Mouse (Mus musculus): ENCODE results near the gene Otulin. TPM values are rescaled to one million over a fixed set of nuclear protein-coding genes. Genes with fewer than 3 reads are reported as not detected.

The Otulin gene
- 53.1 and 69.6 TPM in 2 replicates for polyA plus RNA-seq (2012; rRNA removed)

DNA sequence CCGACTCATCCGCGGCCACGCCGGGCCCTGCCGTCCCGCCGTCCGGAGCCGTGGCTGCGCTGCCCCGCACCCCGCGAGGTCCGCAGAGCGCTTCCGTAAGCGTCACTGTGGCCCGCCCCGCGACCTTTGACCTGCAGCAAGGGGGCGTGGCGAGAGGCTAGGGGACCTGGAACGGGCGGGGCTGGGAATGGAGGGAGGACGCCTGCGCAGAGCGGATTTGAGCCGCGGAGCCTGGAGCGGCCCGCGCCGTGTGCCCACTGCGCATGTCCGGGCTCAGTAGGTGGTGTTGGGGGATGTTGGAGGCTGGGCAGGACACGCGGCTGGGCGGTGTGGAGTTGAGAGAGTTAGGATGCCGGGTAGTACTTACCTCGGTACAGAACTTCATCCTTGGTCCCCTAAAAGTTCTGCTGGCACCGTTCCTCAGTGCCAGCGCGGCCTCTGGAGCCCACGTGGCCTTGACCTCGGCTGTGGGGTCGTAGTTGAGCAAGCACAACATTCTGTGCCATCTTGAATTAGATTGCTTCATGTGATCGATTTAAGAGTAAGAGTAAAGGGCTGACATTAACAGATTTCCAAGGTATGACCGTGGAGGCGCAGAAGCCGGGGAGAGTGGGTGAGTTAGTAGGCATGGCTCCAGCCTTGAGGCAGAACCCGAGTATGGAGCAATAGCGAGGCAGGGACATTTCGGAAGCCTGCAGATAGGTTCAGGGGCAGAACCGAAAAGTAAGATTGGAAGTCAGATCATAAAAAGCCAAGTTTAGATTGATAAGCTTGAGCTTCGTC lies at the start of gene Otulin:
TSS of gene Otulin (minus strand) at position 93 of the 783 bp plus-strand sequence.
- Histone ChIP-seq H3K27ac (ENCODE audit: insufficient read depth, low read length) (peak within 1 kb of the TSS; percentile 78), H3K4me3 (ENCODE audit: extremely low read depth, insufficient read depth, insufficient read length) (peak within 1 kb of the TSS; percentile 93), H3K4me1 (ENCODE audit: control insufficient read depth, insufficient read depth, insufficient read length) (peaks cover 24% of the 10 kb centered on the region; the same call in 1 of the 2 replicates), H3K36me3 (ENCODE audit: control insufficient read depth, insufficient read depth, low read length) (peaks cover 3% of the 10 kb centered on the region; the same call in 1 of the 2 replicates), H3K27me3 (ENCODE audit: control insufficient read depth, insufficient read depth, low read length) (no peaks in the 10 kb centered on the region)
- TF ChIP-seq CTCF (IDR thresholded peaks at IDR 0.05; ENCODE audit: extremely low read depth, insufficient read depth, insufficient read length, insufficient replicate concordance) (no peak), POLR2A (IDR thresholded peaks at IDR 0.05; ENCODE audit: low read depth, low read length) (peak; percentile 73)
- 12% methylated on average over 56 of the region's 56 CpGs for WGBS
- peak; percentile 88 to 99 for DNase-seq (ENCODE audit: low read depth in 1 of 2, low spot score in 2 of 2)

DNA sequence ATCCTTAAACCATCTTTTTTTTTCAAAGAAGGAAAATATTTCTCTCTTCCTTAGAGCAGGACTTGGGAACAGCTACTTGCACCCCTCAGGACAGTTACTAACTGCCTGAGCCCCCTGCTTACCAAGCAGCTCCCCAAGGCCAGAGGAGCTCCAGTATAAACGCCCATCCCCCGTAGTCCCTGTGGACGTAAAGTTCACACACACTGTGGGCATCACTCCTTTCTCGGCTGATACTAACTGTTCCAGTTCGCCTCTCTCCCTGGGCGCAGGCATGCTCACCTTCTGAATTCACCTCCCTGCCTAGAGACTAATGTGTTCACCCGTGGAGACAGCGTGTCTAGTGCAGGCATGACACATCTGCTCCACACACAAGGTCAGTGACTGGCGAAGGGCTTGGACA lies 48.0 kb upstream of the Otulin start:
- peaks cover 3% of the 10 kb centered on the region for H3K36me3 ChIP-seq (ENCODE audit: control insufficient read depth, insufficient read depth, low read length)
- TF ChIP-seq CTCF (IDR thresholded peaks at IDR 0.05; ENCODE audit: extremely low read depth, insufficient read depth, insufficient read length, insufficient replicate concordance) (no peak), POLR2A (IDR thresholded peaks at IDR 0.05; ENCODE audit: low read depth, low read length) (no peak)
- H3K27ac ChIP-seq (ENCODE audit: insufficient read depth, low read length): peak overlapping the region; percentile 6; the same call in 1 of the 2 replicates
- WGBS: 78% methylated on average over 9 of the region's 9 CpGs
- peaks cover 6% of the 10 kb centered on the region for H3K4me1 ChIP-seq (ENCODE audit: control insufficient read depth, insufficient read depth, insufficient read length)
- H3K4me3 ChIP-seq (ENCODE audit: extremely low read depth, insufficient read depth, insufficient read length): no peak overlapping the region
- no peaks in the 10 kb centered on the region for H3K27me3 ChIP-seq (ENCODE audit: control insufficient read depth, insufficient read depth, low read length)
- DNase-seq (ENCODE audit: low read depth in 1 of 2, low spot score in 2 of 2): no peak

DNA sequence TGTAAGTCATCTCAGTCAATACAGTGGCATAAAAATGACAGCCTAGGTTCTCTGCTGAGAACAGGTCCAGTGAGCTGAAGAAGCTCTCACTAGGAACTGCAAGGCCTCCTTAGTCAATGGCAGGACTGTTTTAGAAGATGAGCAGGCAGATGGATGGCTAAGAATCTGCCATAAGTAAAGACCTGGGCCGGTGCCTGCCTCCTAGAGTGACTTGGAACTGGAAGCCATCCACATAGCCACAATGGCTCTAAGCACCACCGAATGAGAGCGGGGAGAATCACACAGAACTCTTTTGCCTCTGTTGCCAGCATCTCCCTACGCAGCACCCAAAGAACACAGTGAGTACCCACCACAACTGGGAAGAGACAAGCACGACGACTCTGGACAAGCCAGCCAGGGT lies 47.3 kb upstream of the Otulin start:
- WGBS: 82% methylated on average over 6 of the region's 6 CpGs
- peak overlapping the region; percentile 17; the same call in 1 of the 2 replicates for H3K27ac ChIP-seq (ENCODE audit: insufficient read depth, low read length)
- no peak overlapping the region for H3K4me3 ChIP-seq (ENCODE audit: extremely low read depth, insufficient read depth, insufficient read length)
- TF ChIP-seq POLR2A (IDR thresholded peaks at IDR 0.05; ENCODE audit: low read depth, low read length) (no peak), CTCF (IDR thresholded peaks at IDR 0.05; ENCODE audit: extremely low read depth, insufficient read depth, insufficient read length, insufficient replicate concordance) (no peak)
- no peaks in the 10 kb centered on the region for H3K27me3 ChIP-seq (ENCODE audit: control insufficient read depth, insufficient read depth, low read length)
- peaks cover 6% of the 10 kb centered on the region for H3K4me1 ChIP-seq (ENCODE audit: control insufficient read depth, insufficient read depth, insufficient read length)
- no peak for DNase-seq (ENCODE audit: low read depth in 1 of 2, low spot score in 2 of 2)
- H3K36me3 ChIP-seq (ENCODE audit: control insufficient read depth, insufficient read depth, low read length): peaks cover 3% of the 10 kb centered on the region

DNA sequence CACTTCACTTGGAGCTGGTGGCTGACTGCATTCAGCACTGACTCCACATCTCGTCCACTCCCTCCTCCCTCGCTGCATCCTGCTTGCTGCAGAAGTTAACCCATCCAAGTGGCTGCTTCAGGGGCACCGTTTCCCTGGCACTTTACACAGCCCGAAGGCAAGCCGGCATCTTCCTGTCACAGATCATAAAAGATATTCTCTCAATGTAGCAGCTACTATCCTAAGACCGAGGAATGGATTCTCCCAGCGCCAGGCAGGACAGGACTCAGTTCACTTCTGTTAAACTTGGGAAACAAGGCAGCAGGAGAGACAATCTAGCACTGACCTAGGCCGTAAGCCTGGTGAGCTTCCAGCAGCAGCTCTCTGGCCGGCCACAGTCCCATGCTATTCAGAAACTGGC lies 45.7 kb upstream of the Otulin start:
- TF ChIP-seq POLR2A (IDR thresholded peaks at IDR 0.05; ENCODE audit: low read depth, low read length): no peak
- no peak for TF ChIP-seq CTCF (IDR thresholded peaks at IDR 0.05; ENCODE audit: extremely low read depth, insufficient read depth, insufficient read length, insufficient replicate concordance)
- Histone ChIP-seq H3K4me1 (ENCODE audit: control insufficient read depth, insufficient read depth, insufficient read length) (peaks cover 17% of the 10 kb centered on the region), H3K4me3 (ENCODE audit: extremely low read depth, insufficient read depth, insufficient read length) (no peak overlapping the region), H3K36me3 (ENCODE audit: control insufficient read depth, insufficient read depth, low read length) (peaks cover 3% of the 10 kb centered on the region), H3K27me3 (ENCODE audit: control insufficient read depth, insufficient read depth, low read length) (no peaks in the 10 kb centered on the region), H3K27ac (ENCODE audit: insufficient read depth, low read length) (peak overlapping the region; percentile 6)
- no peak for DNase-seq (ENCODE audit: low read depth in 1 of 2, low spot score in 2 of 2)
- WGBS: 62% methylated on average over 9 of the region's 9 CpGs

DNA sequence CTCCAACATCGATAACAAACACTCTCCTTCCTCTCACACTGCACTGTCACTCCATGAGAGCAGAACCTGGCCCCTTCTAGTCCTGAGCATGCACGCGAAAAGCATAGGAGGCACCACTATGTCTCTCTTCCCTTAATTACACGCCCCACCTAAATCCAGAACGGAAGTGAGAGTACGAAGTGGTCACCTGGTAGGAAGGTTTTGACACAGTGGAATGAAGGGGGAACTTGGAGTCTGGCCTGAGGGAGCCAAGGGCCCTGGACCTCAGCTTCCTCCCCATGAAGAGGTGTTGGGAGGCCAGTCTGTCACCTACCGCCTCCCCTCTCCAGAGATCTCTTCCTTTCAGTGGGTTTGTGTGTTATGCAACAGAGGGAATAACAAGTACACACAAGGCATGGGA lies 44.6 kb upstream of the Otulin start:
- Histone ChIP-seq H3K27ac (ENCODE audit: insufficient read depth, low read length) (peak overlapping the region; percentile 62), H3K4me1 (ENCODE audit: control insufficient read depth, insufficient read depth, insufficient read length) (peaks cover 21% of the 10 kb centered on the region; the same call in 1 of the 2 replicates), H3K4me3 (ENCODE audit: extremely low read depth, insufficient read depth, insufficient read length) (no peak overlapping the region), H3K27me3 (ENCODE audit: control insufficient read depth, insufficient read depth, low read length) (no peaks in the 10 kb centered on the region), H3K36me3 (ENCODE audit: control insufficient read depth, insufficient read depth, low read length) (peaks cover 3% of the 10 kb centered on the region)
- no peak for DNase-seq (ENCODE audit: low read depth in 1 of 2, low spot score in 2 of 2)
- WGBS: 51% methylated on average over 7 of the region's 7 CpGs
- TF ChIP-seq POLR2A (IDR thresholded peaks at IDR 0.05; ENCODE audit: low read depth, low read length) (no peak), CTCF (IDR thresholded peaks at IDR 0.05; ENCODE audit: extremely low read depth, insufficient read depth, insufficient read length, insufficient replicate concordance) (no peak)

DNA sequence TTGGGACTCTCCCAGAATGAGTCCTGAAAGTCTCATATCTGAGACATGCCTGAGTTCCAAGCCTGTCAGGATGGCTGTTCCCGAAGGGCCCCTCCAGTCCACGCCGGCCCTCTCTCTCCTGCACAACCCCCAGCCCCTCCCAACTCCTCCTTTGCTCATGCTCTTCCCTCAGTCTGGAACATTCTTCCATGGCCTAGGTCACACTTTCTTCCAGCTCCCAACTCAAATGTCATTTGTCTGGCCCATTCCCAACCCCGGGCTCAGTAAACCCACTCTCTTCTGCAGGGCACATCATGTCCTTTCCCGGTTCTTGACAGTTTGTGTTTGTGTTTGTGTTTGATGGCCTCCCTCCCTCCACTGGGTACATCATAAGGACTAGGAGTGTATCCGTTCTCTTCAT lies 43.5 kb upstream of the Otulin start:
- Histone ChIP-seq H3K36me3 (ENCODE audit: control insufficient read depth, insufficient read depth, low read length) (no peaks in the 10 kb centered on the region; the same call in 1 of the 2 replicates), H3K27me3 (ENCODE audit: control insufficient read depth, insufficient read depth, low read length) (no peaks in the 10 kb centered on the region), H3K27ac (ENCODE audit: insufficient read depth, low read length) (no peak overlapping the region), H3K4me3 (ENCODE audit: extremely low read depth, insufficient read depth, insufficient read length) (no peak overlapping the region), H3K4me1 (ENCODE audit: control insufficient read depth, insufficient read depth, insufficient read length) (peaks cover 27% of the 10 kb centered on the region; the same call in 1 of the 2 replicates)
- TF ChIP-seq POLR2A (IDR thresholded peaks at IDR 0.05; ENCODE audit: low read depth, low read length): no peak
- no peak for TF ChIP-seq CTCF (IDR thresholded peaks at IDR 0.05; ENCODE audit: extremely low read depth, insufficient read depth, insufficient read length, insufficient replicate concordance)
- WGBS: 89% methylated on average over 6 of the region's 6 CpGs
- DNase-seq (ENCODE audit: low read depth in 1 of 2, low spot score in 2 of 2): no peak

DNA sequence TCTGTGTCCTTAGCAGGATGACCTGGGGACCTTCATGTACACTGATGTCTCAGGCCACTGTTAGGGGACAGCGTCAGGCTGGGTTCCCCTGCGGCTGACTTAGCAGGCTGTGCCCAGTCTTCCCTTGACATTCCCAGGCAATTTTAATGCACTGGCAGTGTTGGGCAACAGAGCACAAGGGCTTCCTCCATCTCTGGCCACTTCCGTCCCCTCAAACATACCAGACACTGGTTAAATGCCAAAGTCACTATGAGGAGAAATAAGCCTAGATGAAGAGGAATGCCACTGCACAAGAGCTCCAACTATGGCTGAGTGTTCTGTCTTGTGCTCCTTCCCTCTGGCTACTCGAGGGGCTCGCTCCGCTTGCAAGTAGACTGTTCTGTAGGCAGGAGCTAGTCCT lies 42.7 kb upstream of the Otulin start:
- TF ChIP-seq POLR2A (IDR thresholded peaks at IDR 0.05; ENCODE audit: low read depth, low read length) (no peak), CTCF (IDR thresholded peaks at IDR 0.05; ENCODE audit: extremely low read depth, insufficient read depth, insufficient read length, insufficient replicate concordance) (no peak)
- peaks cover 27% of the 10 kb centered on the region; the same call in 1 of the 2 replicates for H3K4me1 ChIP-seq (ENCODE audit: control insufficient read depth, insufficient read depth, insufficient read length)
- WGBS: 83% methylated on average over 6 of the region's 6 CpGs

More for the DNA sequence above, 42.7 kb upstream of the Otulin start:
- DNase-seq (ENCODE audit: low read depth in 1 of 2, low spot score in 2 of 2): no peak
- Histone ChIP-seq H3K27me3 (ENCODE audit: control insufficient read depth, insufficient read depth, low read length) (no peaks in the 10 kb centered on the region), H3K4me3 (ENCODE audit: extremely low read depth, insufficient read depth, insufficient read length) (no peak overlapping the region), H3K36me3 (ENCODE audit: control insufficient read depth, insufficient read depth, low read length) (no peaks in the 10 kb centered on the region; the same call in 1 of the 2 replicates), H3K27ac (ENCODE audit: insufficient read depth, low read length) (peak overlapping the region; percentile 24)
